Mouse (Mus musculus): ENCODE results near the gene Cacna1d. TPM values are rescaled to one million over a fixed set of nuclear protein-coding genes. Genes with fewer than 3 reads are reported as not detected.

The Cacna1d gene
- 2.9 and 4.7 TPM in 2 replicates for polyA plus RNA-seq (2015; fragmentation: Nextera tagmentation; extraction: Ambion mirVana)

- Histone ChIP-seq H3K4me1 (no peaks in the 10 kb centered on the region), H3K36me3 (peaks cover 76% of the 10 kb centered on the region), H3K9ac (no peak within 1 kb of the TSS), H3K9me3 (no peaks in the 10 kb centered on the region), H3K27me3 (no peaks in the 10 kb centered on the region), H3K4me2 (replicated peaks) (no peak within 1 kb of the TSS), H3K27ac (no peak within 1 kb of the TSS), H3K4me3 (no peak within 1 kb of the TSS)
- 82% methylated on average over 9 of the region's 9 CpGs for WGBS
- no peak for ATAC-seq (ENCODE audit: low FRiP score, low read depth)
Observed at GRCm38 (mm10) chr14:30491342-30491741, at the start of gene Cacna1d. Gene Cacna1d, minus strand, starts transcription at chr14:30491455.

DNA sequence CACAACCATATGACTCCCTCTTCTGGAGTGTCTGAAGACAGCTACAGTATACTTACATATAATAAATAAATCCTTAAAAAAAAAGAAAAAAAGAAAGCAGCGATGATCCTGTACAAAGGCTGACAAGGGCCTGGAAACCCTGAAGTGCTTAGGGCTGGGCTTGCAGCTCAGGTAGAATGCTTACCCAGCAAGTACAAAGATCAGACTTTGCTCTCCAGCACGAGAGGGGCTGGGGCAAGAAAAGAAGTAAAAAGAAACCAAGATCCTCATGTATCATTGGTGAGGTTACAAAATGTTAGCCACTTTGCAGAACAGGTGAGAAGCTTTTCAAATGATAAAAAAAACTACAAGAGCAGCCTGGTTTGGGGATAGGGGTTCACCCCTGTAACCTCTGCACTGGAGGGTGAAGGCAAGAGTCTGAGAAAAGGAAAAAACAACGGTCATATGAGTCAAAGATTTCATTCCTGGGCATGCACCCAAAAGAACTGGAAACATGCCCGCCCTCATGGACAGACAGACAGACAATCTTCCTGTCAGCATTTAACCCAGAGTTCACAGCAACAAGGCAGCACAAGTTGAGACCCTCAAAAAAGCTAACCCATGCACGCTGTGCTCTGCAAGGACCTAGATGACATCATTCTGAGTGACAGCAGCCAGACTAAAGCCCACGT is 42.7 kb upstream of the Cacna1d start:
- WGBS = 85% methylated on average over 6 of the region's 6 CpGs
- no peak overlapping the region for H3K9ac ChIP-seq
- H3K4me3 ChIP-seq = no peak overlapping the region
- no peaks in the 10 kb centered on the region for H3K27me3 ChIP-seq
- ATAC-seq (ENCODE audit: low FRiP score, low read depth) = no peak
- H3K36me3 ChIP-seq = peaks cover 7% of the 10 kb centered on the region
- H3K4me2 ChIP-seq (replicated peaks) = no peak overlapping the region
- H3K27ac ChIP-seq = no peak overlapping the region
- H3K4me1 ChIP-seq = peaks cover 8% of the 10 kb centered on the region; the same call in 1 of the 2 replicates
- no peaks in the 10 kb centered on the region for H3K9me3 ChIP-seq

DNA sequence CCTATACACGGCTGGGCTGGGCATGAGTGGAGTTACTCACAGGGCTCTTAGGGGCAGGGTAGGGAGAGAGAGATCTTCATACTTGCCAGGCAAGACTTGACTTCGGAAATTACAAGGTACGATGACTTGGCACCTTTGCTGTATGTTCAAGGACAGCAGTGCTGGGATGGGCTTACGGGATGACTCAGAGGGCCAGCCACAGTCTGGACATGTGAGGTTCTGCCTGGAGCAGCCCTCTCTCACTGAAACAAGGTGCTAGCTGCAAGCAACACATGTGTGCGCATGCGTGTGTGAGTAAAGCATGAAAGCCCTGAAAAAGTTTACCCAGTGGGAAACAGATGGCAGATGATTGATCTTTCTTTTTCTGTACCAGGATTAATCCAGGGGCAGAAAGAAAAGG is 40.6 kb upstream of the Cacna1d start:
- no peak for ATAC-seq (ENCODE audit: low FRiP score, low read depth)
- 92% methylated on average over 6 of the region's 6 CpGs for WGBS

DNA sequence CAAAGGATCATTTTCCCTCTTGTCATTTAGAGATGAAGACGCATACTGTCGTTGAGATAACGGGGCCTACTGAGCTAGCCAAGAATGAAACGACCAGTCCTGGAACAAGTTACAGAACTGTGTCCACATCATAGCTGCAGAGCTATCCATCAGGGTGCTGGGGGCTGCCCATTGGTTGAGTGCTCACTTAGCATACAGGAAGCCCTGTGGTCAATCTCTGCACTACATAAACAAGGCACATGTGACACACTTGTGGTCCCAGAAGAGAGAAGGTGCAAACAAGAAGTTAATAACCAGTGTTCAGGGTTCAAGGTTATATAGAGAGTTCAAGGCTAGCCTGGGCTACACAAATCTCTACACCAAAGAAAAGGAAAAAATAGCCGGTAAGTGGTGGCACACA is 40.2 kb upstream of the Cacna1d start:
- Histone ChIP-seq H3K27me3 (no peaks in the 10 kb centered on the region), H3K4me1 (peaks cover 8% of the 10 kb centered on the region; the same call in 1 of the 2 replicates), H3K9me3 (no peaks in the 10 kb centered on the region), H3K36me3 (peaks cover 26% of the 10 kb centered on the region), H3K4me3 (no peak overlapping the region), H3K9ac (no peak overlapping the region), H3K4me2 (replicated peaks) (no peak overlapping the region), H3K27ac (no peak overlapping the region)
- no peak for ATAC-seq (ENCODE audit: low FRiP score, low read depth)
- WGBS = 85% methylated on average over 5 of the region's 5 CpGs

More for the DNA sequence above, 40.6 kb upstream of the Cacna1d start:
- Histone ChIP-seq H3K27me3 (no peaks in the 10 kb centered on the region), H3K27ac (no peak overlapping the region), H3K4me1 (peaks cover 8% of the 10 kb centered on the region; the same call in 1 of the 2 replicates), H3K36me3 (peaks cover 23% of the 10 kb centered on the region), H3K4me2 (replicated peaks) (no peak overlapping the region), H3K9ac (no peak overlapping the region), H3K4me3 (no peak overlapping the region), H3K9me3 (no peaks in the 10 kb centered on the region)

GRCm38 (mm10) chr14:30530726-30531269 is 39.5 kb upstream of the Cacna1d start:
- Histone ChIP-seq H3K4me2 (replicated peaks) (no peak overlapping the region), H3K36me3 (peaks cover 33% of the 10 kb centered on the region), H3K9me3 (no peaks in the 10 kb centered on the region), H3K4me1 (peaks cover 8% of the 10 kb centered on the region; the same call in 1 of the 2 replicates), H3K9ac (no peak overlapping the region), H3K4me3 (no peak overlapping the region), H3K27me3 (no peaks in the 10 kb centered on the region), H3K27ac (no peak overlapping the region)
- no peak for ATAC-seq (ENCODE audit: low FRiP score, low read depth)
- 64% methylated on average over 8 of the region's 8 CpGs for WGBS

- 93% methylated on average over 12 of the region's 12 CpGs for WGBS
- no peak overlapping the region for H3K4me3 ChIP-seq
- H3K27ac ChIP-seq = no peak overlapping the region
- no peaks in the 10 kb centered on the region for H3K9me3 ChIP-seq
- no peak for ATAC-seq (ENCODE audit: low FRiP score, low read depth)
- H3K36me3 ChIP-seq = peaks cover 44% of the 10 kb centered on the region
- H3K27me3 ChIP-seq = no peaks in the 10 kb centered on the region
- peaks cover 8% of the 10 kb centered on the region; the same call in 1 of the 2 replicates for H3K4me1 ChIP-seq
- no peak overlapping the region for H3K4me2 ChIP-seq (replicated peaks)
- no peak overlapping the region for H3K9ac ChIP-seq
Observed at GRCm38 (mm10) chr14:30529454-30529853, 38.2 kb upstream of the Cacna1d start.

- no peak for ATAC-seq (ENCODE audit: low FRiP score, low read depth)
- Histone ChIP-seq H3K4me1 (peaks cover 8% of the 10 kb centered on the region; the same call in 1 of the 2 replicates), H3K4me3 (no peak overlapping the region), H3K27me3 (no peaks in the 10 kb centered on the region), H3K4me2 (replicated peaks) (no peak overlapping the region), H3K9me3 (no peaks in the 10 kb centered on the region), H3K9ac (no peak overlapping the region), H3K27ac (no peak overlapping the region), H3K36me3 (peaks cover 46% of the 10 kb centered on the region)
- 81% methylated on average over 5 of the region's 5 CpGs for WGBS
Observed at GRCm38 (mm10) chr14:30528961-30529360, 37.7 kb upstream of the Cacna1d start.

DNA sequence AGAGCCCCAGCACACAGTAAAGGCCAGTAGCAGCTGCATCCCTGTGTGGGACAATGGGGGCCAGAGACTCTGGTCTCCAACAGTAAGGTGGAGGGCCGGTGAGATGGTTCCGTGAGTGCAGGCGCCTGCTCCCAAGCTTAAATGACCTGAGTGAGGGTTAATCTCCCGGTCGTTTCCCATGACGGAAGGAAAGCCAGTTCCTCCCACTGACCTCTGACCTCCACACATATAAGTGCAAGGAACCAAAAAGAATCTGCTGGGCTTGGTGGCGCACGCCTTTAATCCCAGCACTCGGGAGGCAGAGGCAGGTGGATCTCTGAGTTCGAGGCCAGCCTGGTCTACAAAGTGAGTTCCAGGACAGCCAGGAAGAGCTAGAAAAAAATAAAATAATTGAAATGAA is 37.1 kb upstream of the Cacna1d start:
- ATAC-seq (ENCODE audit: low FRiP score, low read depth) = no peak
- Histone ChIP-seq H3K27me3 (no peaks in the 10 kb centered on the region), H3K4me3 (no peak overlapping the region), H3K4me2 (replicated peaks) (no peak overlapping the region), H3K9me3 (no peaks in the 10 kb centered on the region), H3K27ac (no peak overlapping the region), H3K36me3 (peaks cover 52% of the 10 kb centered on the region), H3K4me1 (peaks cover 8% of the 10 kb centered on the region; the same call in 1 of the 2 replicates), H3K9ac (no peak overlapping the region)
- 84% methylated on average over 10 of the region's 10 CpGs for WGBS

GRCm38 (mm10) chr14:30523356-30523755 is 32.1 kb upstream of the Cacna1d start:
- no peak overlapping the region for H3K27ac ChIP-seq
- no peaks in the 10 kb centered on the region for H3K9me3 ChIP-seq
- H3K4me3 ChIP-seq = no peak overlapping the region
- no peak overlapping the region for H3K4me2 ChIP-seq (replicated peaks)
- WGBS = 86% methylated on average over 6 of the region's 6 CpGs
- H3K4me1 ChIP-seq = no peaks in the 10 kb centered on the region
- H3K9ac ChIP-seq = no peak overlapping the region
- no peaks in the 10 kb centered on the region for H3K27me3 ChIP-seq
- ATAC-seq (ENCODE audit: low FRiP score, low read depth) = no peak
- peaks cover 92% of the 10 kb centered on the region for H3K36me3 ChIP-seq

GRCm38 (mm10) chr14:30519323-30519722 is 28.1 kb upstream of the Cacna1d start:
- no peak overlapping the region for H3K4me2 ChIP-seq (replicated peaks)
- WGBS = 90% methylated on average over 5 of the region's 5 CpGs
- H3K9me3 ChIP-seq = no peaks in the 10 kb centered on the region
- ATAC-seq (ENCODE audit: low FRiP score, low read depth) = no peak
- peaks cover 71% of the 10 kb centered on the region for H3K36me3 ChIP-seq
- H3K27me3 ChIP-seq = no peaks in the 10 kb centered on the region
- no peak overlapping the region for H3K9ac ChIP-seq
- no peak overlapping the region for H3K27ac ChIP-seq
- no peak overlapping the region for H3K4me3 ChIP-seq
- no peaks in the 10 kb centered on the region for H3K4me1 ChIP-seq

DNA sequence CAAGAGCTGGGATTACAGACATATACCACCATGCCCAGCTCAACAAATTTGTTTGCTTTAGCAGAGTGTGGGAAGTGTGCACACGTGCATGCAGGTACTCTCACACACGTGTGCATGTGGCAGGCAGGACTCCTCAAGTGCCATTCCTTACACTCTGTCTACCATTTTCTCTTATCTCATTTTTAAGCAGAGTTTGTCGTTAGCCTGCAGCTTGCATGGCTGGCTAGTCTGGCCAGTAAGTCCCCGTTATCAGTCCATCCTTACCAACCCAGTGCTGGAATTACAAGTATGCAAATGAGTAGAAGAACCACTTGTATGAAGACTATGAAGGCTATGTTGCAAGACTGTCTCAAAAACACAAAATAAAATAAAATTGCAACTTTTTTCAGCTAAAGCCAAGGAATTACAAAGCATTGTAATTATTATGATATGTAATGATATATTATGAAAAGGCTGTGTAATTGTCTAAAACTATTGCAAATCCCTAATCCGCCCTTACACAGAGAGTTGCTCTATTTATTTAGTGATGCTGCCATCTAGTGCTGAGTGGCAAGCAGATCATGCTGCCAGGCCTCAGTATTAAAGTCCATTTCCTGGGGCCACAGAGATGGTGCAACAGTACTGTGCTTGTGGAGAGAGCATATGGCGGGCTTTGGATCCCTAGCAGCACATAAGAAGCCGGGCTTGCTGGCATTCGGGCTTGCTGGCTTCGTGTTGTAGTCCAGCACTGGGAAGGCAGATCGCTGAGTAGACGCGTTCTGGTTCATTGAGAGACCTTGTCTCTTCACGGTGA is 24.9 kb upstream of the Cacna1d start:
- no peak for ATAC-seq (ENCODE audit: low FRiP score, low read depth)
- H3K4me3 ChIP-seq = no peak overlapping the region
- H3K27me3 ChIP-seq = no peaks in the 10 kb centered on the region
- WGBS = 90% methylated on average over 13 of the region's 13 CpGs
- H3K4me2 ChIP-seq (replicated peaks) = no peak overlapping the region
- H3K27ac ChIP-seq = no peak overlapping the region
- H3K9ac ChIP-seq = no peak overlapping the region
- no peaks in the 10 kb centered on the region for H3K4me1 ChIP-seq
- H3K9me3 ChIP-seq = no peaks in the 10 kb centered on the region
- peaks cover 67% of the 10 kb centered on the region for H3K36me3 ChIP-seq

DNA sequence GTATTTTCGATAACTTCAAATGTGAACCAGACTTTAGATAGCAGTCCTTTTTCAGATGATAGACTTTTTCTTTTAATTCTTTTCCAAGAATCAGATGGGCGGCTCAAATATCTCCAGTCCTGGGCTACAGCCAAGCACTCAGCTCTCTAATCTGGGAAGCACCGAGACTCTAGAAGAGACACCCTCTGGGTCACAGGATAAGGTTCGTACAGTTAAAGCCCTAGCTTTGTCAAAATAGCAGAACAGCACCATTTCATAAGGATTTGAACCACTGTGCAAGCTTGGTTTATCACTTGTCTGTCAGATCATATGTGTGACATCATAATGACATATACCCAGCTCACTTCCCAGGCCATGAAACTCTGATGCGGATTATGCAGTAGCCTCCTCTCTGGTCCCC is 21.6 kb upstream of the Cacna1d start:
- Histone ChIP-seq H3K4me2 (replicated peaks) (no peak overlapping the region), H3K9ac (no peak overlapping the region), H3K27ac (no peak overlapping the region), H3K9me3 (no peaks in the 10 kb centered on the region), H3K36me3 (peaks cover 60% of the 10 kb centered on the region), H3K27me3 (no peaks in the 10 kb centered on the region), H3K4me1 (no peaks in the 10 kb centered on the region), H3K4me3 (no peak overlapping the region)
- 92% methylated on average over 5 of the region's 5 CpGs for WGBS
- no peak for ATAC-seq (ENCODE audit: low FRiP score, low read depth)
